Mouse (Mus musculus): ENCODE measurements around the gene Mettl24.

The Mettl24 gene

DNA sequence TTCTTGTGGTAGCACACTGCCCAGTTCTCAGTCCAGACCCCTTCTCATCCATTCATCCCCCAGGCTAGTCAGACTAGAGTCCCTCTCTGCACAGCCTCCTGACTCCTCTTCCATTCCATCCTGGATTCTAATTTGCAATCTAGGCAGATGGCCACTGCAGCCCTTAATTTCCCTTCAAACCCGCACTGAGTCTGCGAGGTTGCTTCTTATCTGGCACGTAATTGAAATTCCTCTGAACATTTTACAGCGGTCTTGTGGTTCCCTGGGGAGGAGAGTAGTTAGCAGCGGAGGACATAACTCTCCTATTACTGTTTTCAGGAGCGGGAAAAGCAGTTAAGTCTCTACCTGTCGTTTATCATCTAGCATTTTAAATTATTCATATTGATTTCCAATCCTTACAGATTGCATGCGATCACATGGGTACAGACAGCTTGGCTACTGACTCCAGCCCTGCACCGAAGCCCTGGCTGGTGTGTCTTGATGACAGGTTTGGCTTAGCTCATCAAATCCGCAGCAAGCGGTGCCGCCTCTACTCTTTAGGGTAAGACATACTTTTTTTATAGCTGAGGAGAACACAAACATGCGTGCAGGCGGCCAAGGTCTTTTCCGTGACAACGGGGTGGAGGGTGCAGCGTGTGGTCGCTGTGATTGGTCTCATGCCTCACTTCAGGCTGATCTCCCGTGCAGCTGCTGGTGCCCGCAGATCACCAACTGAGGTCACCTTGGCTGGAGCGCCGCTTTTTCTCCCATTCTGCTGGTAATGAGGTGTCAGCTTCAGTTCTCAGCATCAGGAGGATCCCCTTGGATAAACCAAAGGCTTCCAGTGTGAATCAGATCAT is 54.4 kb downstream of the Mettl24 start:
- no peak for DNase-seq (ENCODE audit: extremely low read depth, low read depth)

- DNase-seq (ENCODE audit: extremely low read depth, low read depth), result no peak
Observed at GRCm38 (mm10) chr10:40740696-40741095, 57.6 kb downstream of the Mettl24 start.

DNA sequence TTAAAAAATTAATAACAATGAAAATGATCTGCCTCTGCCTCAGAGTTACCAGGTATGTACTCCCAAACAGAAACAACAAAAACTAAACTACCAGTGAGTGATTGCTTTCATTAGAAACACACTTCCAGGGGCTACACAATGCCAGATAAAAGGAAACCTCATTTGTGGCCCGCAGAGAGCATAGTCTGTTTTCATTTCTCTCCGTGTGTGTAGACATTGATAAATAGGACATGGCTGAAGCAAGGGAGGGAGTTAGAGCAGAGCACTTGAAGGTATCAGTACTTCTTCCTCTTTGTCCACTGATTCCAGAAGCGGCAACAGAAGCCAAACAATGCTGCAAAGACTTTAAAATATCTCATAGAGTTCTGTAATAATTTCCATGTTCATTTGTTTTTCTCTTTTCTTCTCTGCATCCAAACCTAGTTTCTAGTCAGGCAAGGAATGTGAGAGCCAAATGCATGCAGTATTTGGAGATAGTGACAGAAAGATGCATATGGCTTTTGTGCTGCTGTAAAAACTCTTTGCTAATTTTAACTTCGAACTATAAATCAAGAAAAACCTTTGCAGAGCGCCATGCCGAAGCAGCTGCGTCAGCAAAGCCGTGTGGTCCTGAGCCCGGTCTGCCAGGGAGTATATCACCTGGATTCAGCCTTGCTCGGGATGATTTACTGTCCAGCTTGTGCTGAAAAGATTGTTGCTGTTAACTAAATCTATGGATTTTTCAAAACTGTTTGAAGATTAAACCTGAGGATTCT is 67.4 kb downstream of the Mettl24 start:
- DNase-seq (ENCODE audit: extremely low read depth, low read depth), result no peak

DNA sequence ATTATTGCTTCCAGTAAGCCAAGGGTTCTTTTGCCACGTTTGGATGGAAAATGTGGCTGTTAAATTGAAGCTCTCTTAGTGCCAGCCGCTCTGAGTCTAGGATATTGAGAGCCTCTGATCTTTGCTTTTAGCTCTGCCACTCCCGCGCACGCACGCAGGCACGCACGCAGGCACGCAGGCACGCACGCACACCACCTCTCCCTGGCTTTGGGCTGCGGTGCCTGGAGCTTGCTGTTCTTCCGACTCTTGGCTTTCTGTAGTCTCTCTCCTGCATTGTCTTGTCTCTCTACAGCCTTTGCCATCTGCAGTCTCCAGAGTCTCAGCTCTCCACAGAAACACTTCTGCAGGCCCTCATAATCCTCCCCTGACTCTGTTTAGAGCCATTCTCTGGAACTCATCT is 68.1 kb downstream of the Mettl24 start:
- DNase-seq (ENCODE audit: extremely low read depth, low read depth), result no peak

DNA sequence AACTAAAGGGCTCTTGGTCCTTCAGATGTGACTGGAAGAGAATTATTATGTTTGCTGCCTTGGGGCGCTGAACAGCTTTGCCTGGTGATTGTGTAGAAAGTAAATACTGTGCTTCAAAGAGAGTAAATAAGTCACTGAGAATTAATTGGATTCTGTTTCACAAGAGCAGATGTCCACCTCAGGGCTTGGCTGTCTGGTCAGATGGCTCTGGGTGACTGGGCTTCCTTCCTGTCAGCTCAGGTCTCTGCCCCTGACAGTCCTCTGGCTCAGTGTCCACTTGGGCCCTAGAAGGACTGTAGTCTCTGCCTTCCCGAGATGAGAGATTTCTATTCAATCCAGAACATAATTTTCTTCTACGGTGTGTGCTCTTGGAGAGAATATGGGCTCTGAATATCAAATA is 70.0 kb downstream of the Mettl24 start:
- no peak for DNase-seq (ENCODE audit: extremely low read depth, low read depth)

DNA sequence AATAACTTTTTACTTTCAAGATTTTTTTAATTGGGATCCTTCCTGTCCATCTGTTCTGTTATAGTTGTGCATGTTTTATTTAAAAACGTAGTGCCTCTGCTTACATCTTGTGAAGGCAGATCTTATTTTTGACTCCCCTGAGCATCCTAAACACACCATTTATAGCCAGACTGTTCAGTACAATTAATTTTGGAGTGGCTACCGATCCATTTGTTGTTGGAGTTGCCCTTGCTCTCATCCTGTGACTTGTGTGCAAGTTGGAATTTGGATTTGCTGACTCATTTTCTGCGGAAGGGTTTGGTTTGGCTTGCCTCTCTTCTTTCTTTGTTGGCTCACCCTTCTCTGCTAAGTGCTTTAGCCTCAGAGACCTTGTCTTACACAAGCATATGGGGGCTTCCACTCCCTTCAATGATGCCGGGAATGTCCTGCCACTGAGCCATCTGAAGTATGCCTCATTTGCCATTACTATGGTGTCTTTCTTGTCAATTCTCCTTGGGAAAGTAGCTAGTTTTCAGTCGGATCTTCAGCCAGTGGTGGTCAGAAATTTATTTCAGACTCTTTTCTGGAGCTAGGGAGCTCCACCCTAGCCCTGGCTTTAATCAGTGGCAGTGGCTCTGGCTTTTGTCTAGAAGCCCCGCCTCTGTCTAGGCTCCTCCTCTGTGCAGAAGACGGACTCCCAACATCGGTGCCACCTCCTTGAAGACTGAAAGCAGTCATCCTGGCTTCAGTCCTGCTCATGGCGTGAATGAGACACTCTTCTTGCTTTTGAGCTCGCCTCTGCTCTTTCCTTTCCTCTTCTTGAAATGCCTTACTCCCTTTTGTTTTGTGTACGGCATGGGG is 75.3 kb downstream of the Mettl24 start:
- DNase-seq (ENCODE audit: extremely low read depth, low read depth), result peak; percentile 56

- DNase-seq (ENCODE audit: extremely low read depth, low read depth), result peak; percentile 48
Observed at GRCm38 (mm10) chr10:40759391-40760194, 76.5 kb downstream of the Mettl24 start.

DNA sequence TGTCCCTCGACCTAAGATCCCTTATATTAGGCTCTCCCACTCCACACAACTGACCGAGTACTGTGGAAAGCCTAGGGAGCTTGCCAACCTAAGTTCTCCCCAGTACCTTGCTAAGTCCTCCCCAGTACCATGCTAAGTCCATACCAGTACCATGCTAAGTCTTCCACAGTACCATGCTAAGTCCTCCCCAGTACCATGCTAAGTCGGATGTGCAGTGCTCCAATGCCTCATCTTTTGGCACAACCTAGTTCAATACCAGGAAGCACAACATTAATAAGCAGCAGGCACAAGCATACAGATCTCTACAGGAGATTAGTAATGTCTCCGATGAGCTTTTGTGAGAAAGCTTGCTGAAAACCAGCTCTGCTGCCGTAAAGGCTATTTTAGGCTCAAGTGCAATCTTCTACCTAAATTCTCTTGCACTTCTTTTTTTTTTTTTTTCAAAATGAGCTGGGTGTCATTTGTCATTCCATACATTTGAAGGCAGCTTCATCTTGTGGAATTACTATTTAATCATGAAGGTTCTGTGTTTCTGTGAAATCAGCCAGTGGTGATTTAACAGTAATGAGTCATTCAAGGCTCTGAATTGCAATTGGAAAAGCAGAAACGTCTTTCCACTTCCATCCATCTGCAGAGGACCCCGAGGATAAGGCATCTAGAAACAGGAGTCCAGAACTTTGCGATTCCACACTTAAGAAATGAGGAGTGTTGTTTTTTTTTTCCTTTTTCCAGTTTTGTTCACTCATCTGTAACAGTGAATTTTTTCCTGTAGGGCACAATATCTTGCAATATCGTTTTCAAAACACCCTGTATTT is 77.3 kb downstream of the Mettl24 start:
- peak; percentile 28 for DNase-seq (ENCODE audit: extremely low read depth, low read depth)

DNA sequence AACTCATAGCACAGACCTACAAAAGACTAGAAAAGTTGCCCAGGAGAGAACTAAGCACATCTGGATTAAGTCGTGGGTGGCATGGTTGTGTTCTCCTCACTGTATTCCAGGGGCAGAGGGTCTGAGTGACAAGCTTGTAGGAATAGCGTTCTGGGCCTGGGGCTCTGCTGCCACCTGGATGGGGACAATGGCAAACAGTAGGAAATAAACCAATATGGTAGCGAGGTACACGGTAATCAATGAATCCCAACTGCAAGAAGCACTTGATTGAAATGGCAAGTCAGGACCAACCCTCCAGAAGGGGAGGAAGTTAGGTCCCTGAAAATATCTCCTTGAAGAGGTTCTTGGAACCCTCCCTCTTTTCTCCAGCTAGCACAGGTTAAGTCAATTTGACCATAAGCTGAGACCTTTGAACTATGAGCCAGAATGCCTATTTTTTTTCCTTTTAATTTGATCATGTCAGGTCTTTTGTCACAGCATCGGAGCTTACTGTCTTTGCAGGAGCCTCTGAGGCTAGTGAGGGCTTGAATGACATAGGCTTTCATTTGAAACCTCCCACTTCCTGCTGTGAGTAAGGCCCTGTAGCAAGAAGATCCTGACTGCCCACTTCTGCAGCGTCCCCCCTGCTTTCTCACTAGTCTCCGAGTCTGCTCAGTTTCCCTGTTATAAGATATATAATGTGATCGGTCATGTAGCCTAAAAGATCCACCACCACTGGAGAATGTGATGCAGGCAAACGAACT is 78.1 kb downstream of the Mettl24 start:
- DNase-seq (ENCODE audit: extremely low read depth, low read depth), result no peak

- DNase-seq (ENCODE audit: extremely low read depth, low read depth), result no peak
Observed at GRCm38 (mm10) chr10:40762624-40763023, 79.5 kb downstream of the Mettl24 start.

DNA sequence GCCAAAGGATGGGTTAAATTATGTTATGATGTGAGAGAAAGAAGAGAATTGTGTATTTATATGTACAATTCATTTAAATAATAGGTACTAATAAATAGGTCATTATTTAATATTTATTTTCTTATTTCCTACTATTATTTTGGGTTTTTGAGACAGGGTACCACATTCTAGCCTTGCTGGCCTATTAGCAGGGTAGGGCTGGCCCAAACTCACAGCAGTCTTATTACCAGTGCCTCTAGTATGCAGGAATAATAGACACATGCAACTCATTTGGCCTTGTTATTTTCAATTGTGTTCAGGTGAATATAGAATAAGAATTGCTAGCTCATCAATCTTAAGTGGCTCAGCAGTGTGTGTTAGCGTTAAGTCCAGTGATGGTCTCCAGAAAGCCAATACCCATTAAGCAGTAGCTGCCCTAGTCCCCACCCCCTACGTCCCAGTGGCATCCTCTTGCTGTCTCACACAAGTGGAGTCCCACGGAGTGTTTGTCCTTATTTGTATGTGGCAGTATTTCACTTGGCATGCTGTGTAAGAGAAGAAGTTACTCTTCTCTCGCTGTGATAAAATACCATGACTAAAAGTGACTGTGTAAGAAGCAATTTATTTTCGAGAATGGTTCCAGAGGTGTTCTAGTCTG is 80.1 kb downstream of the Mettl24 start:
- no peak for DNase-seq (ENCODE audit: extremely low read depth, low read depth)

GRCm38 (mm10) chr10:40772266-40772665 is 89.2 kb downstream of the Mettl24 start:
- DNase-seq (ENCODE audit: extremely low read depth, low read depth), result no peak

DNA sequence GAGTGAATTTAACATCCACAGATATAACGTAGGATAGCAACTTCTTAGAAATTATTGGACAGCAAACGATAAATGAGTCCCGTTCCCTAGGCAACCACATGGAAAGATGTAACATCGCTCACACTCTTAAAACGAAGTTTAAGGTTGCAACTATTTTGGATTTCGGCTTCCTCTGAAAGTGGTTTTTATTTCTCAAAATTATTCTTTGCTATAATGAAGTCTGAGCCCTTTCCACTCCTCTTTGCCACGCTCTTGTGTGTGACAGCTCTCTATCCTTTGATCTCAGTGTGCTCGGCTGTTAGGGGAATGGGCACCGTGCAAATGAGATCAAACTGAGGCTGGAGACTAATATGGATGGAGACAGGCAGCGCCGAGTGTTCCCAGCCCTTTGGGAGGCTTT is 92.1 kb downstream of the Mettl24 start:
- DNase-seq (ENCODE audit: extremely low read depth, low read depth), result no peak

GRCm38 (mm10) chr10:40775655-40776054 is 92.6 kb downstream of the Mettl24 start:
- DNase-seq (ENCODE audit: extremely low read depth, low read depth), result no peak

- DNase-seq (ENCODE audit: extremely low read depth, low read depth), result no peak
Observed at GRCm38 (mm10) chr10:40777171-40777570, 94.1 kb downstream of the Mettl24 start.

DNA sequence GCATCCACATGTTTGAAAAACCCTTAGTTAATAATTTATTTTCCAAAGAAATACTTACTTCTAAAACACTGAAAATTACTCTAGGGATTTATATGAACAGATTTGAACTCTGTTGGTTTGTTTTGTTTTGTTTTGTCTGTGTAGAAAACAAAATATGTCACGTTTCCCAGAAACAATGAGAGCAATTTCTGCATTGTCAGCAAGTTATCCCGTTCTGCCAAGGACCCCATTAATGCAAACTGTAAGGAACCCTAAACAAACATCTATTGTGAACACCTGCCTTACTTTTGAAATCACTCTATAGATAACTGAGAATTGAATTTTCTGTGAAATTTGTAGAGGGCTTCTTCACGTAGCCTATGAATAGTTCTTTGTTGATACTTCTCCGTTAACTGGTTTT is 95.4 kb downstream of the Mettl24 start:
- no peak for DNase-seq (ENCODE audit: extremely low read depth, low read depth)

DNA sequence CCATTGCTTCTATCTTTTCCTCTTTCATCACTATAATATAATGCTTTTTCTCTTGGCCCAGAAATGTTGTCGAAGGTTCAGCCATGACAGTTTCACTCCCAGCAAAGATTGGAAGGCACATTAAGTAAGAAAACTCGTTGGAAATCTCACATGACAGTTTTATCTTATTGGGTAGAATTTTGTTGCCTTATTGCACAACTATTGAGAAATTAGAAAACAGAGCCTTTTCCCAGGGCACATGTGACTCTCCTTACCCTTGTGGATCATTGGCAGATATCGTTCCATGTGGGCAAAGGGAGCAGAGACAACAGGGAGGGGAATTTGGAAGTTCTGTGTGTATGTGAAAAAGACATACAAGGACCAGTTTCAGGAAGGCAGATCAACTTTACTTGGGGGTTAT is 107.3 kb downstream of the Mettl24 start:
- DNase-seq (ENCODE audit: extremely low read depth, low read depth), result no peak

- no peak for DNase-seq (ENCODE audit: extremely low read depth, low read depth)
Observed at GRCm38 (mm10) chr10:40792115-40792514, 109.0 kb downstream of the Mettl24 start.

DNA sequence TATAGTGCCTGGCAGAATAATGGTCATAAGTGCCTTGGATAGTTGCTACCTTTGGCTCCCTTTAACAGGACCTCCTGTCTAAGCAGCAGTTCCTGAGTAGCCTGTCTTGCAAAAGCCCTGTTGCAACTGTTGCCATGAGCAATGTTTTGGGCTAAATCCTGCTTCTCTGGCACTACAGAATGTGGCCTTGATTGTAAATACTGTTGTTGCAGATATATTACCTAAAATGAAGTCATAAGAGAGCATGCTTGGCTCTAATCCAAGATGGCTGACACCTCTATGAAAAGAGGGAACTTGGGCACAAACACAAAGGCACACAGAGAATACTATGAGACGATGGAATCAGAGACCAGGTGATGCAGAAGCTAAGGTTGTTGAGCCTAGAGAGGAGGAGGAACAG is 122.1 kb downstream of the Mettl24 start:
- no peak for DNase-seq (ENCODE audit: extremely low read depth, low read depth)
